24 mouse cellular contexts compared by ENCODE assay signal in the genomic region with DNA sequence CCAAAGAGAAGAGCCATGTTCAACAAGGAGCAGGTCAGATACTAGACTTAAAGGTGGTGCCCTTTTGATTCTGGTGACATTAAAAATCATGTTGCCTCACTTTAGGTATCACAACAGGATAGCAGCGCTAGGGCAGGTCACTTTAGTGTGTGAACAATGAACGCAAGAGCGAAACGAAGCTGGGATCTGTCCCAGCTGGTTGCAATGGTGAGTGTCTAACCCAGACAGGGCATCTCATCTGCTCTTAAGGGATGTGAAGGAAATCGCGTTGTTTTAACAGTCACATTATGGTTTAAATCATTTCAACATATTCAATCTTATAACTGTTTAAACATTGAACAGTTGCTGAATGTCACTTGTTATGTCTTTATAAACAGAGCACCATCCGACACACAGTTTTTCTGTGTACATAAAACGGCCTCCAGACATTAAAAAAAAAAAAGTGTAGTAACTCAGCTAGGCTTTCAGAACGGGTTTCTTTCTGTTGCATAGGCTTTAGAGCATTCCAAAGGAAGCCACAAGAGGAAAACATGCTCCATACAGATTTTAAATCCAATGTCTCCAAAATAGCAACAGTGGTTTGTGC. TPM values are rescaled to one million over a fixed set of nuclear protein-coding genes. Genes with fewer than 3 reads are reported as not detected.
DNase-seq lines count a peak whose midpoint lies in the region; ATAC-seq lines count a peak whose summit lies in the region.
"Had no signal": no experiment of that assay in that cellular context is flagged by ENCODE, and none has a peak within 500 bp of the region (broad histone marks: within the 10 kb centered on the region; RNA-seq: fewer than 3 reads in every experiment).

No protein-coding gene starts in this region.

- no peaks in the 10 kb centered on the region for H3K27me3 ChIP-seq in kidney, embryonic 16.5 days (ENCODE audit: insufficient read depth, low read length)
- no peaks in the 10 kb centered on the region for H3K27me3 ChIP-seq in lung, embryonic 16.5 days (ENCODE audit: control insufficient read depth, insufficient read depth, low read depth, low read length)
- no peaks in the 10 kb centered on the region for H3K27me3 ChIP-seq in embryonic facial prominence, embryonic 15.5 days
- no peaks in the 10 kb centered on the region for H3K27me3 ChIP-seq in limb, embryonic 15.5 days
- H3K27me3 ChIP-seq: forebrain, embryonic 13.5 days; limb, embryonic 12.5 days; liver, embryonic 13.5 days; midbrain, embryonic 15.5 days; neural tube, embryonic 12.5 days had no signal

- no peak overlapping the region for H3K4me2 ChIP-seq in kidney, embryonic 16.5 days (replicated peaks; ENCODE audit: low read depth, low read length)
- H3K4me2 ChIP-seq in lung, embryonic 16.5 days (ENCODE audit: low read depth, low read length), result no peak overlapping the region
- H3K4me2 ChIP-seq in embryonic facial prominence, embryonic 15.5 days (replicated peaks), result no peak overlapping the region
- H3K4me2 ChIP-seq in limb, embryonic 15.5 days, result no peak overlapping the region
- H3K4me2 ChIP-seq: forebrain, embryonic 13.5 days; heart, embryonic 11.5 days; limb, embryonic 12.5 days; liver, embryonic 13.5 days; midbrain, embryonic 15.5 days; neural tube, embryonic 12.5 days had no signal

- peaks cover 3% of the 10 kb centered on the region for H3K4me1 ChIP-seq in kidney, embryonic 16.5 days (ENCODE audit: insufficient read depth, low read length)
- peaks cover 41% of the 10 kb centered on the region for H3K4me1 ChIP-seq in lung, embryonic 16.5 days (replicated peaks; ENCODE audit: control insufficient read depth, insufficient read depth, low read length)
- H3K4me1 ChIP-seq in embryonic facial prominence, embryonic 15.5 days, result peaks cover 45% of the 10 kb centered on the region
- peaks cover 19% of the 10 kb centered on the region for H3K4me1 ChIP-seq in limb, embryonic 15.5 days
- H3K4me1 ChIP-seq: forebrain, embryonic 13.5 days; hindbrain, embryonic 10.5 days; liver, embryonic 13.5 days; midbrain, embryonic 15.5 days; neural tube, embryonic 12.5 days had no signal

- no peak for DNase-seq in kidney, postnatal 4 days
- DNase-seq in lung, postnatal 25 days (ENCODE audit: low spot score), result no peak
- no peak for DNase-seq in Muller cell, postnatal 12 days (ENCODE audit: inconsistent ontology term)
- no peak for DNase-seq in adrenal gland, adult 2 months
- DNase-seq: adrenal gland, postnatal 25 days; cerebellum, adult 8-10 months; gastrocnemius, adult 2 months; heart, postnatal 10 days; kidney, adult 18-20 months; layer of hippocampus, postnatal 36 days; liver, embryonic 13.5 days; right cerebral cortex, postnatal 14 days; thymus, postnatal 25 days had no signal

- peak overlapping the region; percentile 10; the same call in 1 of the 2 replicates for H3K27ac ChIP-seq in kidney, embryonic 16.5 days (ENCODE audit: low read length)
- peak overlapping the region; percentile 77; the same call in 1 of the 2 replicates for H3K27ac ChIP-seq in lung, embryonic 16.5 days (ENCODE audit: low read length)
- peak overlapping the region; percentile 78 for H3K27ac ChIP-seq in embryonic facial prominence, embryonic 15.5 days (replicated peaks)
- H3K27ac ChIP-seq in limb, embryonic 15.5 days, result 0 out of 2 replicates have a peak overlapping the region, but pooled peaks have one; percentile 43
- H3K27ac ChIP-seq: forebrain, embryonic 13.5 days; gastrocnemius, adult 2 months; liver, embryonic 13.5 days; midbrain, embryonic 15.5 days; neural tube, embryonic 12.5 days had no signal

- WGBS in kidney, embryonic 16.5 days, result 64% methylated on average over 9 of the region's 9 CpGs
- 53% methylated on average over 9 of the region's 9 CpGs for WGBS in lung, embryonic 16.5 days
- WGBS in embryonic facial prominence, embryonic 15.5 days, result 39% methylated on average over 9 of the region's 9 CpGs
- 63% methylated on average over 9 of the region's 9 CpGs for WGBS in limb, embryonic 15.5 days

- no peaks in the 10 kb centered on the region for H3K36me3 ChIP-seq in kidney, embryonic 16.5 days (ENCODE audit: insufficient read depth, low read length)
- no peaks in the 10 kb centered on the region for H3K36me3 ChIP-seq in lung, embryonic 16.5 days (ENCODE audit: control insufficient read depth, insufficient read depth, low read length)
- H3K36me3 ChIP-seq in embryonic facial prominence, embryonic 15.5 days, result no peaks in the 10 kb centered on the region
- no peaks in the 10 kb centered on the region for H3K36me3 ChIP-seq in limb, embryonic 15.5 days
- H3K36me3 ChIP-seq: limb, embryonic 12.5 days; liver, embryonic 13.5 days; midbrain, embryonic 15.5 days; neural tube, embryonic 12.5 days had no signal

- H3K4me3 ChIP-seq in kidney, embryonic 16.5 days (ENCODE audit: low read length), result no peak overlapping the region
- no peak overlapping the region for H3K4me3 ChIP-seq in lung, embryonic 16.5 days (ENCODE audit: low read length)
- H3K4me3 ChIP-seq in embryonic facial prominence, embryonic 15.5 days (replicated peaks), result no peak overlapping the region
- no peak overlapping the region for H3K4me3 ChIP-seq in limb, embryonic 15.5 days
- H3K4me3 ChIP-seq: forebrain, embryonic 13.5 days; gastrocnemius, adult 2 months; hindbrain, embryonic 10.5 days; limb, embryonic 12.5 days; liver, embryonic 13.5 days; midbrain, embryonic 15.5 days; neural tube, embryonic 12.5 days had no signal

- no peak overlapping the region for H3K9ac ChIP-seq in kidney, embryonic 16.5 days (replicated peaks; ENCODE audit: low read length)
- H3K9ac ChIP-seq in lung, embryonic 16.5 days (ENCODE audit: low read length), result no peak overlapping the region
- H3K9ac ChIP-seq in embryonic facial prominence, embryonic 15.5 days, result no peak overlapping the region
- no peak overlapping the region for H3K9ac ChIP-seq in limb, embryonic 15.5 days
- H3K9ac ChIP-seq: forebrain, embryonic 13.5 days; limb, embryonic 12.5 days; liver, embryonic 13.5 days; midbrain, embryonic 15.5 days; neural tube, embryonic 12.5 days had no signal

- peak; percentile 41; the same call in 1 of the 2 replicates for ATAC-seq in kidney, embryonic 16.5 days (ENCODE audit: low FRiP score, low TSS enrichment)
- peak; percentile 70 for ATAC-seq in lung, embryonic 16.5 days (ENCODE audit: low read depth)
- no peak for ATAC-seq in embryonic facial prominence, embryonic 15.5 days (ENCODE audit: insufficient number of reproducible peaks, low FRiP score, low TSS enrichment, low read depth)
- no peak for ATAC-seq in limb, embryonic 15.5 days (ENCODE audit: insufficient number of reproducible peaks, low FRiP score, low TSS enrichment, low read depth)
- ATAC-seq: forebrain, embryonic 13.5 days; hindbrain, embryonic 16.5 days; midbrain, embryonic 15.5 days had no signal

- H3K9me3 ChIP-seq in kidney, embryonic 16.5 days (ENCODE audit: low read length), result no peaks in the 10 kb centered on the region
- H3K9me3 ChIP-seq in lung, embryonic 16.5 days (ENCODE audit: control insufficient read depth, low read length), result no peaks in the 10 kb centered on the region
- H3K9me3 ChIP-seq in embryonic facial prominence, embryonic 15.5 days (replicated peaks), result no peaks in the 10 kb centered on the region
- H3K9me3 ChIP-seq in limb, embryonic 15.5 days, result no peaks in the 10 kb centered on the region
- H3K9me3 ChIP-seq: forebrain, embryonic 13.5 days; hindbrain, embryonic 10.5 days; limb, embryonic 12.5 days; liver, embryonic 13.5 days; midbrain, embryonic 15.5 days; neural tube, embryonic 12.5 days had no signal

RNA-seq across cellular contexts. Expression of a gene that starts 46.3 kb away (rescaled TPM):
- 0.22 and 0.30 TPM in 2 replicates for polyA plus RNA-seq in kidney, embryonic 16.5 days (2015; fragmentation: Nextera tagmentation; extraction: Ambion mirVana)
- polyA plus RNA-seq in lung, embryonic 16.5 days (2015; fragmentation: Nextera tagmentation; extraction: Ambion mirVana), result 0.54 and 0.64 TPM in 2 replicates
- 0.31 and 0.32 TPM in 2 replicates for polyA plus RNA-seq in embryonic facial prominence, embryonic 15.5 days (2015; fragmentation: Nextera tagmentation; extraction: Ambion mirVana)
- 0.26 and 0.32 TPM in 2 replicates for polyA plus RNA-seq in limb, embryonic 15.5 days (2015; fragmentation: Nextera tagmentation; extraction: Ambion mirVana)
- total RNA-seq in adrenal gland, adult 2 months (2021), result under 1 TPM; 0.26 to 0.52 TPM
- polyA plus RNA-seq in adrenal gland, adult 2 months (2012; rRNA removed), result 0.12 and 0.44 TPM in 2 replicates
- total RNA-seq: adrenal gland, postnatal 25 days; gastrocnemius, adult 2 months had no signal

Comparison
In these comparisons a context has a peak if more than half of its experiments do, and no peak if none do; other contexts are left out.
1. ATAC-seq: peak in kidney, embryonic 16.5 days (single experiment) and lung, embryonic 16.5 days (single experiment); none in embryonic facial prominence, embryonic 15.5 days (single experiment) and limb, embryonic 15.5 days (single experiment).
2. H3K27ac ChIP-seq: peak in every context shown above with its lines; median percentile 78 in embryonic facial prominence, embryonic 15.5 days; 77 in lung, embryonic 16.5 days; 43 in limb, embryonic 15.5 days; 10 in kidney, embryonic 16.5 days.